Mouse (Mus musculus) cerebellum, postnatal 36 days (tissue): ENCODE results near the gene Mtmr3.

Experiments used
- DNase-seq, 2 experiments: peaks; one replicate each; pipeline ENCODE4 v3.0.0; 2021 to 2022; ENCODE audit warnings: mixed read lengths in 2 of 2

Mtmr3 gene

GRCm38 (mm10) chr11:4461154-4461553 is 133.5 kb downstream of the Mtmr3 start:
- DNase-seq = no peak

- DNase-seq = no peak
Observed at GRCm38 (mm10) chr11:4460615-4461014, 134.0 kb downstream of the Mtmr3 start.

DNA sequence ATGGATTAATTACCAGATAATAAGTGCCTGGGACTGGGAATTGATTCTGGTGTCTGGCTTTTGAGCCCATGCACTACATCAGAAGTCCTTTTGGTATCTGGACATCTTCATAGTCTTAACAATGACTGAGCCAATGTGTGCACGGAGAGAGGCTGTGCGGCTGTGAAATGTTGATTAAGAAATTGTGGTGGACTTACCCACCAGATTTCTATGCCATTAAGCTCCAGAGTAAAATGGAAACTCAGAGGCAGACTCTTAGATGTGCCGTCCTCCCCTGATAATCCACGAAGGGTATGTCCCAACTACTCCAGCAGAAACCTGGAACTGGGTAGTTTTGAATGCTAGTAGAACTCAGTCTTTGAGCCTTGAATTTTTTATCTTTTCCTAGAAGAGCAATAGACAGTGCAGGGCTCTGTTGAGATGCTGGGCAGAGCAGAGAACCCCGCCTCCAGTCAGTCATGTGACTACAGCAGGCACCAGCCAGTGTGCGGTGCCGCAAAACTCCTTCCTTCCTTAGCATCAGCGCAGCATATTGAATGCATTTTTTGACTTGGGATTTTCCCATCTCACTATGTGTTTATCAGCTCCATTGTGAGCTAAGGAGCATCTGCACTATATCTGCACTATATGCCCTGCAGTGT is 139.6 kb downstream of the Mtmr3 start:
- DNase-seq = no peak

GRCm38 (mm10) chr11:4452467-4453184 is 142.0 kb downstream of the Mtmr3 start:
- no peak for DNase-seq

- peak; percentile 24 to 39 for DNase-seq
Observed at GRCm38 (mm10) chr11:4451116-4451515, 143.5 kb downstream of the Mtmr3 start.

GRCm38 (mm10) chr11:4446195-4446868 is 148.3 kb downstream of the Mtmr3 start:
- no peak for DNase-seq

- no peak for DNase-seq
Observed at GRCm38 (mm10) chr11:4442280-4442679, 152.4 kb downstream of the Mtmr3 start.

DNA sequence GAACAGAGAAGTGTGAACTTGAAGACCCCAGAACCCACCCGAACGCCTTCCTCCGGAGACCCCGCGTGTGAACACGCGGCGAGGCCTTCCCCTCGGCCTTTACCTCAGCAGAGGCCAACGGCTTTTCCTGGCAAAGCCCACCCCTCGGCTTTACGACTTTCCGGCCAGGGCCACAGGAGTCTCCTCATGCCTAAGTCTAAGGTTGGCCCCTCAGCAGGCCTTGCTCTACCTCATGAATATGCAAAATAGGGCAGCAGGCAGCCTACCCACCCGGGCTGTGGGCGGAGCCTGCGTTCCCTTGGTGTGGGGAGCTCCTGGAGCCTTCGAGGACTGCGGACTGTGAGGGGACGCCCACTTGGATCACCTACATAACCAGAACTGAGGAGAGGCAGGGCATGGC is 153.7 kb downstream of the Mtmr3 start, which contains the start of gene Hormad2:
Gene Hormad2, minus strand, starts transcription at position 128 of the 400 bp plus-strand sequence.
- DNase-seq = no peak

DNA sequence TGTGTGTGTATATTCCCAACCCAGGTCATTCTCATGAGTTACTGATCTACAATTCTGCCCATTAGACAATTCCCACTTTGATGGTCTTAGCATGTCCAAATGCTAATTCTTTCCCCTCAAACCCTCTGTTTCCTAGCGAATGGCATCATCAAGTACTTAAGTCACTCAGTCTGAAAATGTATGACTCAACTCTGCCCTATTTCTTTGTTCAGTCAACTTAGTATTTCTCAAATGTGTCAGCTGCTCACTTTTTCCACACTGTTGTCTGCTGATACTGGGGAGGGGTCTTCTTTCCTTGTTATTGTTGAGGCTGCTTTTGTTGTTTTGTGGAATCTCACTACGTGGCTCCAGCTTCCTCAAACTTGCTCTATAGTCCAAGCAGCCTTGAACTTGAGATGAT is 156.5 kb downstream of the Mtmr3 start:
- no peak for DNase-seq

- DNase-seq = no peak
Observed at GRCm38 (mm10) chr11:4437318-4437717, 157.3 kb downstream of the Mtmr3 start.

DNA sequence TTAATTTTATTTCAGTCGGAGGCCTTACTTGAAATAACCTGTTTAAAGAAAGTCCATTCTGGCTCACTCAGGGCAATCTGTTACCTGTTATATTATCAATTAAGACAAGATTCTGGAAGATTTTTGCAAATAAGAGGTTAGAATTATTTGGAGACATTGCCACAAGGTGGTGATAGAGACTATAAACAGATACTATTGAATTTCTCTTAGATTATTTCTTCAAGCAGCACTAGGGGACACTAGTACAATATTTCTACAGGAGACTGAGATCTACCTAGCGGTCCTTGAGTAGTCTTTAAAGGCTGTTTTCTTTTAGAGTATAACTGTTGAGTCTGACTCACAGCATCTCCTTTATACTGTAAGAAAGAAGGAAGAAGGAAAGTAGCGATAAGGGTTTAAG is 158.0 kb downstream of the Mtmr3 start:
- no peak for DNase-seq

DNA sequence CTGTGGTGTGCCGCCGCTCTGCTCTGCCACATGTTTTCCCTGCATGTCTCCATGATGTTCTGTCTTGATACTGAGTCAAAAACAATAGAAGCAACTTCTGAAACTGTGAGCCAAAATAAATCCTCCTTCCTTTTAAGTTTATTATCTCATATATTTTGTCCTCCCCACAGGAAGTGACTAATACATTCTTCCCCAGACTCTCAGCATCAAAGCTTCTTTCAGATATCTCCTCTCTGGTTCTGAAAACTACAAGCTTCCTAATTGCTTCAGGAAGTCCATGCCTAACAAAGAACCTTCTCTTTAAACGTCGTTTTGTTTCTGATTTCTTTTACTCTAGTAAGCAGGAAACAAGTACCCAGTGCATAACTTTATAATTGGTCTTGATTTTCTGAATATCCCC is 160.2 kb downstream of the Mtmr3 start:
- no peak for DNase-seq
